In genomic region chr8:121273195-121273594, GRCm38 (mm10) we compare ENCODE assay signal across 8 mouse cellular contexts.
DNase-seq lines count a peak whose midpoint lies in the region; ATAC-seq and TF ChIP-seq lines count a peak whose summit lies in the region.
"Had no signal": no experiment of that assay in that cellular context is flagged by ENCODE, and none has a peak within 500 bp of the region (broad histone marks: within the 10 kb centered on the region; RNA-seq: fewer than 3 reads in every experiment).

No protein-coding gene starts in this region.

- no peak overlapping the region for H3K27ac ChIP-seq in liver, embryonic 12.5 days
- no peak overlapping the region for H3K27ac ChIP-seq in forebrain, embryonic 12.5 days
- no peak overlapping the region for H3K27ac ChIP-seq in liver, postnatal 0 days (ENCODE audit: low read depth)
- H3K27ac ChIP-seq: macrophage had no signal

- no peaks in the 10 kb centered on the region for H3K9me3 ChIP-seq in liver, embryonic 12.5 days (replicated peaks)
- H3K9me3 ChIP-seq in forebrain, embryonic 12.5 days, result no peaks in the 10 kb centered on the region
- no peaks in the 10 kb centered on the region for H3K9me3 ChIP-seq in liver, postnatal 0 days (ENCODE audit: low read length)

- 0 out of 2 replicates have a peak, but pooled peaks cover 6% of the 10 kb centered on the region for H3K27me3 ChIP-seq in liver, embryonic 12.5 days (replicated peaks)
- no peaks in the 10 kb centered on the region for H3K27me3 ChIP-seq in forebrain, embryonic 12.5 days
- no peaks in the 10 kb centered on the region for H3K27me3 ChIP-seq in liver, postnatal 0 days (ENCODE audit: insufficient read depth, low read length)

- no peaks in the 10 kb centered on the region for H3K4me1 ChIP-seq in liver, embryonic 12.5 days
- H3K4me1 ChIP-seq in forebrain, embryonic 12.5 days, result peaks cover 11% of the 10 kb centered on the region
- H3K4me1 ChIP-seq in liver, postnatal 0 days (ENCODE audit: insufficient read depth), result no peaks in the 10 kb centered on the region

- no peak overlapping the region for H3K4me2 ChIP-seq in liver, embryonic 12.5 days
- H3K4me2 ChIP-seq in forebrain, embryonic 12.5 days, result peak overlapping the region; percentile 13; the same call in 1 of the 2 replicates
- H3K4me2 ChIP-seq in liver, postnatal 0 days (ENCODE audit: low read depth, low read length), result peak overlapping the region; percentile 13; the same call in 1 of the 2 replicates

- TF ChIP-seq EP300 in liver, postnatal 0 days (IDR thresholded peaks at IDR 0.05; ENCODE audit: low read depth), result no peak

- ATAC-seq in liver, embryonic 12.5 days, result no peak
- peak; percentile 70; the same call in 1 of the 2 replicates for ATAC-seq in forebrain, embryonic 12.5 days (ENCODE audit: low FRiP score)
- ATAC-seq in liver, postnatal 0 days, result no peak
- ATAC-seq in erythroid progenitor cell, adult 5-6 weeks (replicated peaks; ENCODE audit: low FRiP score, poor library complexity, severe bottlenecking), result no peak

- no peak overlapping the region for H3K9ac ChIP-seq in liver, embryonic 12.5 days
- no peak overlapping the region for H3K9ac ChIP-seq in forebrain, embryonic 12.5 days
- H3K9ac ChIP-seq in liver, postnatal 0 days (replicated peaks), result no peak overlapping the region

- 38% methylated on average over 14 of the region's 14 CpGs for WGBS in liver, embryonic 12.5 days (ENCODE audit: insufficient replicate concordance)
- WGBS in forebrain, embryonic 12.5 days, result 63% methylated on average over 14 of the region's 14 CpGs
- 37% methylated on average over 14 of the region's 14 CpGs for WGBS in liver, postnatal 0 days (ENCODE audit: insufficient replicate concordance)

- H3K36me3 ChIP-seq in liver, embryonic 12.5 days, result no peaks in the 10 kb centered on the region
- H3K36me3 ChIP-seq in forebrain, embryonic 12.5 days (replicated peaks), result no peaks in the 10 kb centered on the region
- H3K36me3 ChIP-seq in liver, postnatal 0 days (replicated peaks; ENCODE audit: insufficient read depth, low read length), result no peaks in the 10 kb centered on the region

- DNase-seq in liver, result peak; percentile 45
- DNase-seq in cerebellum, adult 11 months, result peak; percentile 33
- peak; percentile 33 for DNase-seq in liver, postnatal 0 days
- no peak for DNase-seq in adrenal gland, adult 8-10 months

- no peak for TF ChIP-seq CTCF in liver, postnatal 0 days (IDR thresholded peaks at IDR 0.05; ENCODE audit: low read depth)

- no peak overlapping the region for H3K4me3 ChIP-seq in liver, embryonic 12.5 days
- no peak overlapping the region for H3K4me3 ChIP-seq in forebrain, embryonic 12.5 days (replicated peaks)
- no peak overlapping the region for H3K4me3 ChIP-seq in liver, postnatal 0 days (ENCODE audit: low read depth, low read length)
